In genomic region chr5:139128476-139129065, GRCm38 (mm10) we compare ENCODE assay signal across 9 mouse cellular contexts. TPM values are rescaled to one million over a fixed set of nuclear protein-coding genes. Genes with fewer than 3 reads are reported as not detected.
A peak's percentile ranks its signal among the peaks of the same experiment; 100 is the strongest.
DNase-seq lines count a peak whose midpoint lies in the region; ATAC-seq and TF ChIP-seq lines count a peak whose summit lies in the region.
"Had no signal": no experiment of that assay in that cellular context is flagged by ENCODE, and none has a peak within 500 bp of the region (broad histone marks: within the 10 kb centered on the region; RNA-seq: fewer than 3 reads in every experiment).

No protein-coding gene starts in this region.

- no peak overlapping the region for H3K27ac ChIP-seq in kidney, embryonic 15.5 days
- H3K27ac ChIP-seq in kidney, adult 2 months (ENCODE audit: insufficient read depth, low read depth, low read length): no peak overlapping the region
- H3K27ac ChIP-seq in embryonic facial prominence, embryonic 12.5 days: no peak overlapping the region
- H3K27ac ChIP-seq in hindbrain, embryonic 15.5 days (replicated peaks): peak overlapping the region; percentile 88
- peak overlapping the region; percentile 84 for H3K27ac ChIP-seq in midbrain, embryonic 14.5 days (replicated peaks; ENCODE audit: low read depth, low read length)

- 40% methylated on average over 12 of the region's 12 CpGs for WGBS in kidney, embryonic 15.5 days
- WGBS in kidney, adult 2 months: 37% methylated on average over 12 of the region's 12 CpGs
- WGBS in embryonic facial prominence, embryonic 12.5 days: 43% methylated on average over 12 of the region's 12 CpGs
- 19% methylated on average over 12 of the region's 12 CpGs for WGBS in hindbrain, embryonic 15.5 days
- WGBS in midbrain, embryonic 14.5 days: 36% methylated on average over 12 of the region's 12 CpGs

- H3K36me3 ChIP-seq in kidney, embryonic 15.5 days: 0 out of 2 replicates have a peak, but pooled peaks cover 2% of the 10 kb centered on the region
- no peaks in the 10 kb centered on the region for H3K36me3 ChIP-seq in kidney, adult 2 months (ENCODE audit: control insufficient read depth, insufficient read depth, low read length)
- H3K36me3 ChIP-seq in embryonic facial prominence, embryonic 12.5 days: no peaks in the 10 kb centered on the region
- H3K36me3 ChIP-seq in hindbrain, embryonic 15.5 days: peaks cover 11% of the 10 kb centered on the region
- H3K36me3 ChIP-seq in midbrain, embryonic 14.5 days (ENCODE audit: control insufficient read depth, insufficient read depth, low read length): peaks cover 10% of the 10 kb centered on the region; the same call in 1 of the 2 replicates

- peak overlapping the region; percentile 60 for H3K4me3 ChIP-seq in kidney, embryonic 15.5 days (replicated peaks)
- no peak overlapping the region for H3K4me3 ChIP-seq in kidney, adult 2 months (ENCODE audit: insufficient read depth, low read depth, low read length)
- H3K4me3 ChIP-seq in embryonic facial prominence, embryonic 12.5 days: peak overlapping the region; percentile 60
- peak overlapping the region; percentile 57 for H3K4me3 ChIP-seq in hindbrain, embryonic 15.5 days
- peak overlapping the region; percentile 57 for H3K4me3 ChIP-seq in midbrain, embryonic 14.5 days (replicated peaks; ENCODE audit: low read depth, low read length)

- ATAC-seq in kidney, embryonic 15.5 days (replicated peaks; ENCODE audit: low FRiP score): 0 out of 2 replicates have a peak, but pooled peaks have one; percentile 20
- no peak for ATAC-seq in embryonic facial prominence, embryonic 12.5 days (ENCODE audit: insufficient number of reproducible peaks, insufficient read depth, low FRiP score, low TSS enrichment)
- no peak for ATAC-seq in hindbrain, embryonic 15.5 days (ENCODE audit: low FRiP score, low read depth)
- ATAC-seq in midbrain, embryonic 14.5 days (ENCODE audit: low FRiP score, low TSS enrichment): no peak

- intact Hi-C loops in left cerebral cortex, postnatal 10 days (cut with DNase I): no loop called here

- H3K27me3 ChIP-seq in kidney, embryonic 15.5 days: peaks cover 3% of the 10 kb centered on the region
- no peaks in the 10 kb centered on the region for H3K27me3 ChIP-seq in kidney, adult 2 months (replicated peaks; ENCODE audit: control insufficient read depth, insufficient read depth, low read length)
- H3K27me3 ChIP-seq in embryonic facial prominence, embryonic 12.5 days: peaks cover 19% of the 10 kb centered on the region
- no peaks in the 10 kb centered on the region for H3K27me3 ChIP-seq in hindbrain, embryonic 15.5 days
- H3K27me3 ChIP-seq in midbrain, embryonic 14.5 days (ENCODE audit: control insufficient read depth, insufficient read depth, low read length): no peaks in the 10 kb centered on the region

- DNase-seq in kidney, adult 2 months: no peak
- DNase-seq in midbrain, embryonic 14.5 days: peak; percentile 58
- DNase-seq in spleen, adult 12 weeks (ENCODE audit: low spot score): no peak
- no peak for DNase-seq in left cerebral cortex, postnatal 10 days (ENCODE audit: extremely low spot score in 1 of 2, low spot score in 2 of 2)
- DNase-seq in right cerebral cortex, postnatal 36 days (ENCODE audit: low spot score in 2 of 2): no peak

- peaks cover 16% of the 10 kb centered on the region for H3K4me1 ChIP-seq in kidney, embryonic 15.5 days
- H3K4me1 ChIP-seq in kidney, adult 2 months (ENCODE audit: control insufficient read depth, insufficient read depth, low read length): no peaks in the 10 kb centered on the region
- H3K4me1 ChIP-seq in embryonic facial prominence, embryonic 12.5 days: 0 out of 2 replicates have a peak, but pooled peaks cover 4% of the 10 kb centered on the region
- H3K4me1 ChIP-seq in hindbrain, embryonic 15.5 days (replicated peaks): peaks cover 23% of the 10 kb centered on the region
- peaks cover 10% of the 10 kb centered on the region; the same call in 1 of the 2 replicates for H3K4me1 ChIP-seq in midbrain, embryonic 14.5 days (ENCODE audit: control insufficient read depth, insufficient read depth, low read length)

- no peaks in the 10 kb centered on the region for H3K9me3 ChIP-seq in kidney, embryonic 15.5 days (replicated peaks)
- H3K9me3 ChIP-seq in embryonic facial prominence, embryonic 12.5 days: no peaks in the 10 kb centered on the region
- H3K9me3 ChIP-seq in hindbrain, embryonic 15.5 days: no peaks in the 10 kb centered on the region
- H3K9me3 ChIP-seq in midbrain, embryonic 14.5 days (ENCODE audit: control insufficient read depth, low read length): no peaks in the 10 kb centered on the region

- H3K4me2 ChIP-seq in kidney, embryonic 15.5 days: peak overlapping the region; percentile 92
- H3K4me2 ChIP-seq in embryonic facial prominence, embryonic 12.5 days (replicated peaks): peak overlapping the region; percentile 85
- H3K4me2 ChIP-seq in hindbrain, embryonic 15.5 days: peak overlapping the region; percentile 82
- peak overlapping the region; percentile 72 for H3K4me2 ChIP-seq in midbrain, embryonic 14.5 days (ENCODE audit: low read length)

- no peak overlapping the region for H3K9ac ChIP-seq in kidney, embryonic 15.5 days
- peak overlapping the region; percentile 70 for H3K9ac ChIP-seq in embryonic facial prominence, embryonic 12.5 days
- H3K9ac ChIP-seq in hindbrain, embryonic 15.5 days: peak overlapping the region; percentile 72
- peak overlapping the region; percentile 77 for H3K9ac ChIP-seq in midbrain, embryonic 14.5 days (replicated peaks; ENCODE audit: low read length)

- TF ChIP-seq POLR2A in kidney, adult 2 months (IDR thresholded peaks at IDR 0.05; ENCODE audit: low read depth, low read length): no peak

- TF ChIP-seq CTCF in kidney, adult 2 months (conservative IDR thresholded peaks at IDR 0.05; ENCODE audit: insufficient read depth, insufficient read length, low read depth, low read length): no peak

RNA-seq across cellular contexts. Expression of gene Prkar1b, which starts 21.2 kb away (rescaled TPM):
- polyA plus RNA-seq in kidney, embryonic 15.5 days (2015; fragmentation: Nextera tagmentation; extraction: Ambion mirVana): 21.2 and 22.7 TPM in 2 replicates
- 6.4 and 7.1 TPM in 2 replicates for polyA plus RNA-seq in kidney, adult 2 months (2012; rRNA removed)
- 26.2 and 28.5 TPM in 2 replicates for polyA plus RNA-seq in embryonic facial prominence, embryonic 12.5 days (2016; fragmentation: Nextera tagmentation; extraction: Ambion mirVana)
- polyA plus RNA-seq in hindbrain, embryonic 15.5 days (2015; fragmentation: Nextera tagmentation; extraction: Ambion mirVana): 284 and 294 TPM in 2 replicates
- 169 and 190 TPM in 2 replicates for polyA plus RNA-seq in midbrain, embryonic 14.5 days (2014; fragmentation: Nextera tagmentation; extraction: Ambion mirVana)
- total RNA-seq in left cerebral cortex, postnatal 10 days (2021): 100 to 1,000 TPM; 499 to 505 TPM
- total RNA-seq: MEL had no signal

RNA-seq across cellular contexts. Expression of gene Dnaaf5, which starts 21.5 kb away (rescaled TPM):
- 8.7 and 10.4 TPM in 2 replicates for polyA plus RNA-seq in kidney, embryonic 15.5 days (2015; fragmentation: Nextera tagmentation; extraction: Ambion mirVana)
- 16.3 and 17.5 TPM in 2 replicates for polyA plus RNA-seq in kidney, adult 2 months (2012; rRNA removed)
- polyA plus RNA-seq in embryonic facial prominence, embryonic 12.5 days (2016; fragmentation: Nextera tagmentation; extraction: Ambion mirVana): 6.0 TPM in 2 replicates
- 3.8 and 6.1 TPM in 2 replicates for polyA plus RNA-seq in hindbrain, embryonic 15.5 days (2015; fragmentation: Nextera tagmentation; extraction: Ambion mirVana)
- polyA plus RNA-seq in midbrain, embryonic 14.5 days (2014; fragmentation: Nextera tagmentation; extraction: Ambion mirVana): 2.9 and 4.0 TPM in 2 replicates
- 1 to 10 TPM; 6.3 to 6.7 TPM for total RNA-seq in left cerebral cortex, postnatal 10 days (2021)

Comparison
In these comparisons a context has a peak if more than half of its experiments do, and no peak if none do; other contexts are left out.
1. H3K27ac ChIP-seq: peak in hindbrain, embryonic 15.5 days (single experiment) and midbrain, embryonic 14.5 days (single experiment); none in kidney, embryonic 15.5 days (single experiment), kidney, adult 2 months (single experiment) and embryonic facial prominence, embryonic 12.5 days (single experiment).
2. Peak in every context shown above with its lines, with median percentiles within 50 percentile points of each other: H3K4me2 ChIP-seq.